ENCODE assay signal across 19 mouse cellular contexts in genomic region chr11:102425555-102426316, GRCm38 (mm10). TPM values are rescaled to one million over a fixed set of nuclear protein-coding genes. Genes with fewer than 3 reads are reported as not detected.
DNase-seq lines count a peak whose midpoint lies in the region; ATAC-seq and TF ChIP-seq lines count a peak whose summit lies in the region.
"Had no signal": no experiment of that assay in that cellular context is flagged by ENCODE, and none has a peak within 500 bp of the region (broad histone marks: within the 10 kb centered on the region; RNA-seq: fewer than 3 reads in every experiment).

No protein-coding gene starts in this region.

- WGBS in kidney, adult 2 months, result 69% methylated on average over 8 of the region's 8 CpGs
- WGBS in lung, postnatal 0 days, result 65% methylated on average over 8 of the region's 8 CpGs

- no peaks in the 10 kb centered on the region for H3K4me1 ChIP-seq in kidney, adult 2 months (ENCODE audit: control insufficient read depth, insufficient read depth, low read length)
- H3K4me1 ChIP-seq in lung, postnatal 0 days (ENCODE audit: insufficient read depth, low read depth, low read length), result no peaks in the 10 kb centered on the region

- ATAC-seq in cerebellum, adult (ENCODE audit: insufficient number of reproducible peaks, low FRiP score, low TSS enrichment), result no peak
- peak; percentile 59 for ATAC-seq in lung, postnatal 0 days
- 0 out of 2 replicates have a peak, but pooled peaks have one; percentile 7 for ATAC-seq in megakaryocyte, adult 5-6 weeks (ENCODE audit: poor library complexity, severe bottlenecking)

- H3K36me3 ChIP-seq in kidney, adult 2 months (ENCODE audit: control insufficient read depth, insufficient read depth, low read length), result no peaks in the 10 kb centered on the region
- H3K36me3 ChIP-seq in lung, postnatal 0 days (ENCODE audit: insufficient read depth, low read length), result no peaks in the 10 kb centered on the region
- H3K36me3 ChIP-seq: forebrain, embryonic 10.5 days; kidney, embryonic 15.5 days; lung, embryonic 15.5 days; midbrain, embryonic 10.5 days had no signal

- no peak for TF ChIP-seq CTCF in kidney, adult 2 months (conservative IDR thresholded peaks at IDR 0.05; ENCODE audit: insufficient read depth, insufficient read length, low read depth, low read length)
- no peak for TF ChIP-seq CTCF in lung, postnatal 0 days (IDR thresholded peaks at IDR 0.05)

- no peak overlapping the region for H3K9ac ChIP-seq in lung, postnatal 0 days (replicated peaks; ENCODE audit: low read depth)
- H3K9ac ChIP-seq: kidney, embryonic 15.5 days; lung, embryonic 15.5 days had no signal

- peak; percentile 8 for DNase-seq in cerebellum, adult 9-10 months
- DNase-seq in kidney, adult 2 months, result peak; percentile 38
- DNase-seq in kidney, postnatal 4 days, result no peak
- DNase-seq in lung, postnatal 0 days (ENCODE audit: low spot score), result peak; percentile 64
- no peak for DNase-seq in ovary, postnatal 14 days (ENCODE audit: low spot score)
- DNase-seq in adrenal gland, adult 18-20 months (ENCODE audit: low spot score in 2 of 2), result no peak
- DNase-seq: adrenal gland, postnatal 36 days; B cell, adult 2 months; cerebellum, postnatal 14 days; embryo, embryonic 11 days; thymus, postnatal 14 days had no signal

- H3K4me3 ChIP-seq in kidney, adult 2 months (ENCODE audit: insufficient read depth, low read depth, low read length), result no peak overlapping the region
- no peak overlapping the region for H3K4me3 ChIP-seq in lung, postnatal 0 days (ENCODE audit: low read depth, low read length)
- H3K4me3 ChIP-seq: forebrain, embryonic 10.5 days; heart, adult 2 months; kidney, embryonic 15.5 days; lung, embryonic 15.5 days; midbrain, embryonic 10.5 days had no signal

- H3K9me3 ChIP-seq in lung, postnatal 0 days (ENCODE audit: low read length), result no peaks in the 10 kb centered on the region
- H3K9me3 ChIP-seq: forebrain, embryonic 10.5 days; kidney, embryonic 15.5 days; lung, embryonic 15.5 days; midbrain, embryonic 10.5 days had no signal

- H3K27ac ChIP-seq in kidney, adult 2 months (ENCODE audit: insufficient read depth, low read depth, low read length), result no peak overlapping the region
- no peak overlapping the region for H3K27ac ChIP-seq in lung, postnatal 0 days (ENCODE audit: low read length)
- H3K27ac ChIP-seq: forebrain, embryonic 10.5 days; heart, adult 2 months; kidney, embryonic 15.5 days; lung, embryonic 15.5 days; midbrain, embryonic 10.5 days had no signal

- TF ChIP-seq EP300 in lung, postnatal 0 days (IDR thresholded peaks at IDR 0.05), result peak; percentile 82; the same call in 1 of the 2 replicates

- H3K4me2 ChIP-seq in lung, postnatal 0 days (replicated peaks; ENCODE audit: low read depth, low read length), result no peak overlapping the region
- H3K4me2 ChIP-seq: kidney, embryonic 15.5 days; liver, embryonic 11.5 days; lung, embryonic 15.5 days had no signal

- TF ChIP-seq POLR2A in kidney, adult 2 months (IDR thresholded peaks at IDR 0.05; ENCODE audit: low read depth, low read length), result no peak

- H3K27me3 ChIP-seq in kidney, adult 2 months (replicated peaks; ENCODE audit: control insufficient read depth, insufficient read depth, low read length), result no peaks in the 10 kb centered on the region
- H3K27me3 ChIP-seq in lung, postnatal 0 days (replicated peaks; ENCODE audit: insufficient read depth, low read length), result no peaks in the 10 kb centered on the region
- H3K27me3 ChIP-seq: kidney, embryonic 15.5 days; lung, embryonic 15.5 days had no signal

RNA-seq across cellular contexts. Expression of gene Grn, which starts 4.4 kb away (rescaled TPM):
- 184 and 195 TPM in 2 replicates for polyA plus RNA-seq in kidney, adult 2 months (2012; rRNA removed)
- 215 and 223 TPM in 2 replicates for polyA plus RNA-seq in lung, postnatal 0 days (2015; fragmentation: Nextera tagmentation; extraction: Ambion mirVana)
- total RNA-seq in megakaryocyte, adult 5-6 weeks (2015), result 509 and 566 TPM in 2 replicates
- total RNA-seq in megakaryocyte, adult 5-6 weeks (2017), result 201 and 225 TPM in 2 replicates
- 100 to 1,000 TPM; 156 to 181 TPM for total RNA-seq in adrenal gland, adult 18-20 months (2021)

RNA-seq across cellular contexts. Expression of gene Slc25a39, which starts 18.0 kb away (rescaled TPM):
- polyA plus RNA-seq in kidney, adult 2 months (2012; rRNA removed), result 1,128 and 1,486 TPM in 2 replicates
- polyA plus RNA-seq in lung, postnatal 0 days (2015; fragmentation: Nextera tagmentation; extraction: Ambion mirVana), result 214 TPM in 2 replicates
- 41.5 and 47.5 TPM in 2 replicates for total RNA-seq in megakaryocyte, adult 5-6 weeks (2015)
- 20.5 and 22.8 TPM in 2 replicates for total RNA-seq in megakaryocyte, adult 5-6 weeks (2017)
- 100 to 1,000 TPM; 461 to 466 TPM for total RNA-seq in adrenal gland, adult 18-20 months (2021)

RNA-seq across cellular contexts. Expression of gene Fam171a2, which starts 21.7 kb away (rescaled TPM):
- 18.9 and 20.4 TPM in 2 replicates for polyA plus RNA-seq in kidney, adult 2 months (2012; rRNA removed)
- polyA plus RNA-seq in lung, postnatal 0 days (2015; fragmentation: Nextera tagmentation; extraction: Ambion mirVana), result 3.2 and 3.4 TPM in 2 replicates
- total RNA-seq in megakaryocyte, adult 5-6 weeks (2015), result 0.09 TPM in 1 of 2 replicates, not detected in the other
- total RNA-seq in megakaryocyte, adult 5-6 weeks (2017), result not detected in 2 replicates
- total RNA-seq in adrenal gland, adult 18-20 months (2021), result 1 to 10 TPM; 3.4 to 3.5 TPM

RNA-seq across cellular contexts. Expression of gene Rundc3a, which starts 32.5 kb away (rescaled TPM):
- 2.6 and 3.4 TPM in 2 replicates for polyA plus RNA-seq in kidney, adult 2 months (2012; rRNA removed)
- 1.7 and 1.9 TPM in 2 replicates for polyA plus RNA-seq in lung, postnatal 0 days (2015; fragmentation: Nextera tagmentation; extraction: Ambion mirVana)
- not detected in 2 replicates for total RNA-seq in megakaryocyte, adult 5-6 weeks (2015)
- not detected in 2 replicates for total RNA-seq in megakaryocyte, adult 5-6 weeks (2017)
- 10 to 100 TPM; 40.0 to 45.9 TPM for total RNA-seq in adrenal gland, adult 18-20 months (2021)

RNA-seq across cellular contexts. Expression of gene Itga2b, which starts 44.2 kb away (rescaled TPM):
- 14.9 and 16.0 TPM in 2 replicates for polyA plus RNA-seq in kidney, adult 2 months (2012; rRNA removed)
- 13.0 and 14.9 TPM in 2 replicates for polyA plus RNA-seq in lung, postnatal 0 days (2015; fragmentation: Nextera tagmentation; extraction: Ambion mirVana)
- total RNA-seq in megakaryocyte, adult 5-6 weeks (2015), result 13.2 and 16.0 TPM in 2 replicates
- 13.2 and 17.9 TPM in 2 replicates for total RNA-seq in megakaryocyte, adult 5-6 weeks (2017)
- 1 to 10 TPM; 3.4 to 3.6 TPM for total RNA-seq in adrenal gland, adult 18-20 months (2021)

Comparison
In these comparisons a context has a peak if more than half of its experiments do, and no peak if none do; other contexts are left out.
1. DNase-seq: peak in cerebellum, adult 9-10 months (single experiment), kidney, adult 2 months (single experiment) and lung, postnatal 0 days (single experiment); none in kidney, postnatal 4 days (0 of 2), ovary, postnatal 14 days (single experiment) and adrenal gland, adult 18-20 months (0 of 2).
2. RNA of gene Slc25a39, which starts 18.0 kb away (total RNA-seq): 461 to 466 TPM in adrenal gland, adult 18-20 months; 20.5 to 47.5 TPM in megakaryocyte, adult 5-6 weeks; every median in the first group is over 4 times any median in the second.
3. RNA of gene Fam171a2, which starts 21.7 kb away (total RNA-seq): 3.4 to 3.5 TPM in adrenal gland, adult 18-20 months; 0.09 TPM in megakaryocyte, adult 5-6 weeks; every median in the first group is over 4 times any median in the second.